Mouse (Mus musculus) neural tube, embryonic 15.5 days (tissue): ENCODE data around the gene Rbfox3. TPM values are rescaled to one million over a fixed set of nuclear protein-coding genes. Genes with fewer than 3 reads are reported as not detected.

Source experiments
- ATAC-seq: fragments of 200-750 bp; cut with Nextera tagmentation; 2 replicates; pipeline ENCODE4 v1.8.0; 2017; ENCODE audit warnings: mild to moderate bottlenecking, moderate TSS enrichment, moderate library complexity; ENCODE audit not compliant: low FRiP score
- H3K27ac ChIP-seq: fragments of 300-500 bp; sonication (generic); replicated peaks from 2 replicates; pipeline ENCODE4 v1.5.1; 2015; ENCODE audit warnings: mild to moderate bottlenecking, inconsistent platforms
- H3K27me3 ChIP-seq: fragments of 300-500 bp; sonication (generic); replicated peaks from 2 replicates; pipeline ENCODE4 v1.6.1; 2015; ENCODE audit warnings: inconsistent platforms
- H3K36me3 ChIP-seq: fragments of 300-500 bp; sonication (generic); 2 replicates; pipeline ENCODE4 v1.6.1; 2015; ENCODE audit warnings: inconsistent platforms
- H3K4me1 ChIP-seq: fragments of 300-500 bp; sonication (generic); 2 replicates; pipeline ENCODE4 v1.6.1; 2015; ENCODE audit warnings: inconsistent platforms
- H3K4me2 ChIP-seq: fragments of 300-500 bp; sonication (generic); 2 replicates; pipeline ENCODE4 v1.6.1; 2015; ENCODE audit warnings: inconsistent platforms, mild to moderate bottlenecking, moderate library complexity
- H3K4me3 ChIP-seq: fragments of 300-500 bp; sonication (generic); replicated peaks from 2 replicates; pipeline ENCODE4 v1.5.1; 2015; ENCODE audit warnings: mild to moderate bottlenecking, inconsistent platforms
- H3K9ac ChIP-seq: fragments of 300-500 bp; sonication (generic); replicated peaks from 2 replicates; pipeline ENCODE4 v1.6.1; 2015; ENCODE audit warnings: mild to moderate bottlenecking, inconsistent platforms
- H3K9me3 ChIP-seq: fragments of 300-500 bp; sonication (generic); replicated peaks from 2 replicates; pipeline ENCODE4 v1.6.1; 2016; ENCODE audit warnings: inconsistent platforms
- WGBS: fragments of 180-500 bp; shearing (Covaris S2); methylation state at CpG from one replicate; pipeline ENCODE4 v1.1.7; 2015; ENCODE audit warnings: mixed read lengths; 5-methylcytosine and 5-hydroxymethylcytosine counted together
- polyA plus RNA-seq: library from polyadenylated mRNA; unstranded; fragments of >200 nt; fragmentation: Nextera tagmentation; extraction: Ambion mirVana; gene quantifications from 2 replicates; pipeline ENCODE4 v1.2.1, GENCODE M21; 2015

Gene Rbfox3
- polyA plus RNA-seq, 1 experiment from 2014 or later = 99.8 TPM

DNA sequence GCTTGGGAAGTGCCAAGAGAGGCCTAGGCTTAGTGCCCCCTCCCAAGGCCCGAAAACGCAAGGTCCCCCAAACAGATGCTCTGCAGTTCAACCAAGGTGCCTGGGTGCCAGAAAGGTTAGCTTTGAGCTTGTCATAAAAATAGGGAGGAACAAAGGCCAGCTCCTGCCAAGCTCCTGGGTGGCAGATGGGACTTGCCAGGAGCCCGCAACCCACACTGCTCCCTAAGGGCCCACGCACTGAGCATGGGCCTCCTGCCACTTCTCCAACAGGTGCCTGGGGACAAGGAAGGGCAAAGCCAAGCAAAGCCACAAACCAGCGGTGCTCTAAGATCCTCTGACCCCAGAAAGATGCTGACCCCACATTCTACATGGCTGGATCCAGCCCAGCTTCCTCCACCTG, 70.4 kb downstream of the Rbfox3 start:
- no peaks in the 10 kb centered on the region for H3K9me3 ChIP-seq
- peaks cover 64% of the 10 kb centered on the region for H3K4me1 ChIP-seq
- 0 out of 2 replicates have a peak overlapping the region, but pooled peaks have one; percentile 35 for H3K27ac ChIP-seq
- H3K4me2 ChIP-seq = no peak overlapping the region
- H3K9ac ChIP-seq = no peak overlapping the region
- no peak overlapping the region for H3K4me3 ChIP-seq
- WGBS = 52% methylated on average over 5 of the region's 5 CpGs
- no peaks in the 10 kb centered on the region for H3K27me3 ChIP-seq
- no peaks in the 10 kb centered on the region for H3K36me3 ChIP-seq
- no peak for ATAC-seq

DNA sequence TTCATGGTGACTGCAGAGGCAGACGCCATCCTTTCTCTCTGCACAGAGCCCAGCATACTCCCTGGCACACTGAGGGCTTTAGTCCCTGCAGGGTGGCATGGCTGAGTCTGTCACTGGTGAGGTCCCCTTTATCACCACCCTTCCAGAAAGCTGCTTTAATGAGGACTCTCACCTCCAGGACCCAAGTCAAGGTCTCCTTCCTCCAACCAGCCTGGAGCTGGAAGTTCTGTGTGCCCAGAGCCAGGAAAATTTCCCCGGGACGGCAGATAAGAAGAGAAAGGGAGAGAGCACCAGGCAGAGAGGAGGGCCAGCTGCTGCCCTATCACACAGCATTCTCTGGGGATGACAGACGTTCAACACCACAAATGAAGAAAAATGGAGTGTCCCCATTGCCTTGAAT, 73.2 kb downstream of the Rbfox3 start:
- Histone ChIP-seq H3K27ac (no peak overlapping the region), H3K4me2 (no peak overlapping the region), H3K9ac (no peak overlapping the region), H3K4me1 (peaks cover 71% of the 10 kb centered on the region), H3K27me3 (no peaks in the 10 kb centered on the region), H3K9me3 (no peaks in the 10 kb centered on the region), H3K36me3 (no peaks in the 10 kb centered on the region), H3K4me3 (no peak overlapping the region)
- WGBS = 32% methylated on average over 4 of the region's 4 CpGs
- no peak for ATAC-seq

DNA sequence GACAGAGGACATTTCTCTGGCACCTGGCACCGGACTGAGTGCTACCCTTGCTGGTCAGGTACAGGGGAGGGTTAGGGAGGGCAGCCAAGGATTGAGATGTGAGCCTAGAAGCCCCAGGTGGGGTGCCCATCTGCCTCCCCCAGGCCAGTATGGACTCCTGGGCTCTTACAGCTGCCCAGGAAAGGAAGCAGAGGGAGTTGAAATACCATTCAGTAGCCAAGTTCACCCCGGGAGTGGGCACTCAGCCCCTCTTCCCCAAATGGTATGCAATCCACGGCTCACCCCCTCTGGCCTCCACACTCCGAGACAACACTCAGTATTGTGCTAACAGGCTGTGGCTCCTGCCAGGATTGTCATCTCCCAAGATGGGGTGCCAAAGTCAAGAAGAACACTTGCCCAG, 74.5 kb downstream of the Rbfox3 start:
- peaks cover 65% of the 10 kb centered on the region for H3K4me1 ChIP-seq
- no peak overlapping the region for H3K9ac ChIP-seq
- WGBS = 51% methylated on average over 4 of the region's 4 CpGs
- no peak overlapping the region for H3K4me3 ChIP-seq
- H3K36me3 ChIP-seq = no peaks in the 10 kb centered on the region
- ATAC-seq = no peak
- H3K4me2 ChIP-seq = no peak overlapping the region
- peak overlapping the region; percentile 25; the same call in 1 of the 2 replicates for H3K27ac ChIP-seq
- no peaks in the 10 kb centered on the region for H3K9me3 ChIP-seq
- no peaks in the 10 kb centered on the region for H3K27me3 ChIP-seq

DNA sequence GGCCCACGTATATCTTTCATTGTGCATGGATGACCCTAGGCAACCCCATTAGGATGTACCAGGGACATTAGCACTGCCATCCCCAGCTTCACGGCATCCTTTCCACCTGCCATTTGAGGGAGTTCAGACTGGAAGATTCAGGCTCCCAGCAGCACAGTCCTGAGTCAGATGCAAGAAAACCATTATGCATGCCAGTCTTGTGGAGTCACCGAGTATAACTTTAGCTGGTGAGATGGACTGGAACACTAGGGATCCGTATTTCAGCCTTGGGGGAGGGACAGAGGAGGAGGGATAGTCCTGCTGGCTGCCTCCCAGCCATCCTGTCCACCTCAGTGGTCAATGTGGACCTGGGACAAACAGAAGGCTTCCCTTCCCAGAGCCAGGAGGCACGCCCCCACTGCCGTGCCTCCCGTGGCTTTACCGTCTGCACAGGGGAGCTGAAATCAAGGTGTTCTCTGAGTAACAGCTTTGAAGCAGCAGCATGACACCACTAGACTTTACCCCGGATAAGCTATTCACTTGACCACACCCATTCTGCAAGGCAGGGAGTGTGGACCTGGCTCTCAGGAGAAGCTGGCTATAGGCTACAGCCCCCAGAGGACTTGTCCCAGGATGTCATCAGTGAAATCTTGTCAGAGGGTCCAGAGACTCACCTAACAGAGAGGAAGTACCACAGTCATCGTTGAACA, 78.5 kb downstream of the Rbfox3 start:
- Histone ChIP-seq H3K4me3 (no peak overlapping the region), H3K9ac (no peak overlapping the region), H3K4me2 (no peak overlapping the region), H3K4me1 (peaks cover 34% of the 10 kb centered on the region), H3K27me3 (no peaks in the 10 kb centered on the region), H3K36me3 (no peaks in the 10 kb centered on the region), H3K9me3 (no peaks in the 10 kb centered on the region), H3K27ac (no peak overlapping the region)
- WGBS = 75% methylated on average over 10 of the region's 10 CpGs
- ATAC-seq = 0 out of 2 replicates have a peak, but pooled peaks have one; percentile 18

DNA sequence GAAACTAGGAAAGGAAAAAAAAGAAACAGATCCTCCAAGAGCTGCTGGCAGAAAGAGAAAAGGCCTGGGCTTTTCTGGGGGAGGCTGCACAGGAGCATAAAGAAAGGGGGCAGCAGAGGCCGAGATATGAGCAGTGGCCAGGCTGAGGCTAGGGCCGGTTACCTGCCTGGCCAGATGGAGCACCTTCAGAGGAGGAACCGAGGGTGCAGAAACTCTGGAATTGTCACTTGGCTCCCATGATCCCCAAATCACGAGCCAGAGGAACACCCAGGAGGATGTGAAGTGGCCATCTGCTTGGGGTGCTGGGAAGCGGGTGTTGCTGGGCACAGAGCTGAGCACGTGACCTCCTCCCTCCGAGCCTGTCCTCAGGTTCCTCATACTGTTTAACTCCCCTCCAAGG, 79.7 kb downstream of the Rbfox3 start:
- WGBS = 70% methylated on average over 7 of the region's 7 CpGs
- no peak overlapping the region for H3K4me3 ChIP-seq
- H3K27me3 ChIP-seq = no peaks in the 10 kb centered on the region
- no peak overlapping the region for H3K4me2 ChIP-seq
- peaks cover 22% of the 10 kb centered on the region for H3K4me1 ChIP-seq
- no peak overlapping the region for H3K9ac ChIP-seq
- ATAC-seq = no peak
- no peaks in the 10 kb centered on the region for H3K36me3 ChIP-seq
- H3K9me3 ChIP-seq = no peaks in the 10 kb centered on the region
- no peak overlapping the region for H3K27ac ChIP-seq

DNA sequence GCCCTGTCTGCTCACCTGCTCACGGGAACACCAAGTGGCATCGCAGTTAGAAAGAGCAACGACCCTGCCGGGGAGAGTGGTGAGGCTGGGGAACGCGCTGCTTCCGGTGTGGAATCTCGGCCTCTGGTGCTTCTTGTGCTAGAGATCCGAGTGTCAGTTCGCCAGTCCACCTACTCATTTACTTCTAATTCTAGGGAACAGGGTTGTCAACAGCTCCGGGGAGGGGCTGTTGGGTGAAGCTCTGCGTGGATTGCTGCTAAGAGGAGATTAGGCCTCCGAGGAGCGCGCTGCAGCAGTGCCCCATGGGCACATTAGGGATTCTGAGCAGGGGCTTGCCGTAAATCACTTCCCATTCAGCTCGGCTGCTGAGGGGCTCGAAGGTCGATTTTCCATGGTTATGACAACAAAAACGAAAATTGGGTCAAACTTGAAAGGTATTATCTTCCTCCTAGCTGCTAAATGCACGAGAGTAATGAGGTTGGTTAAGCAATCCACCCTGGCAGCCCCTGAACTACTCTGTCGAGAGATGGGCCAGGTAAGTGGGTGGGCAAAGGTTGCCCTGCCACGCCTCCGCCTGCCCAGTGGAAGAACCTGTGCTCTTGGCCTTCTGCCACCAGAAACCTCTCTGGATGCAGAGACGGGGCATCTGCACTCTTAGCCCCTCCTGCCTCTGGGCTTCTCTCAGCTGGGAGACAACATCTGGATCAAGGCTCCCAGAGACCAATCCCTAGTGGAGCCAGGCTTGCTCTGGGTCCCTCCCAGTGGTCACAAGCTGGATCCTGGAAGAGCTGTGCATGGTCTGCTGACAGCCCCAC, 85.9 kb downstream of the Rbfox3 start:
- no peaks in the 10 kb centered on the region for H3K36me3 ChIP-seq
- no peaks in the 10 kb centered on the region for H3K9me3 ChIP-seq
- no peak overlapping the region for H3K4me3 ChIP-seq
- H3K9ac ChIP-seq = no peak overlapping the region
- H3K27me3 ChIP-seq = no peaks in the 10 kb centered on the region
- peaks cover 24% of the 10 kb centered on the region for H3K4me1 ChIP-seq
- WGBS = 30% methylated on average over 25 of the region's 25 CpGs
- H3K4me2 ChIP-seq = no peak overlapping the region
- peak overlapping the region; percentile 56; the same call in 1 of the 2 replicates for H3K27ac ChIP-seq
- no peak for ATAC-seq

DNA sequence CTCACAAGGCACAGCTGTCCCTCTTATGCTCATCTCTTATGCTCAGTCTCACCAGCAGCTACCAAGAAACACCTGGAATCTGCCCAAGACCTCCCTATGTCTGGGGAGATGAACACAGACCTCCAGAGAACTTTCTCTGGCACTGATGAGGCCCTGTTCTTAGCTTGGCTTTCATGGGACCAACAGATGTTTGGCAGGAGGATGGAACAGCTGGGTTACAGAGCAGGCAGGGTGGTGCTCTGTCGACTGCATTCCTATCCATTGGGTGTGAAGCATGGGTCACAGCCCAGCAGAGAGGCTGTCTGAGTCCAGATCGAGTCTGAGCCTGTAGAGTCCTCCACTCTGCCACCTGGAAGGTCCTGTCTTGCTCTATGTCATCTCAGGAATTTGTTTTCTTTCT, 90.0 kb downstream of the Rbfox3 start:
- Histone ChIP-seq H3K4me3 (no peak overlapping the region), H3K4me2 (no peak overlapping the region), H3K27me3 (no peaks in the 10 kb centered on the region), H3K9ac (no peak overlapping the region), H3K27ac (no peak overlapping the region), H3K36me3 (no peaks in the 10 kb centered on the region), H3K4me1 (peaks cover 25% of the 10 kb centered on the region), H3K9me3 (no peaks in the 10 kb centered on the region)
- no peak for ATAC-seq
- WGBS = 55% methylated on average over 2 of the region's 2 CpGs

DNA sequence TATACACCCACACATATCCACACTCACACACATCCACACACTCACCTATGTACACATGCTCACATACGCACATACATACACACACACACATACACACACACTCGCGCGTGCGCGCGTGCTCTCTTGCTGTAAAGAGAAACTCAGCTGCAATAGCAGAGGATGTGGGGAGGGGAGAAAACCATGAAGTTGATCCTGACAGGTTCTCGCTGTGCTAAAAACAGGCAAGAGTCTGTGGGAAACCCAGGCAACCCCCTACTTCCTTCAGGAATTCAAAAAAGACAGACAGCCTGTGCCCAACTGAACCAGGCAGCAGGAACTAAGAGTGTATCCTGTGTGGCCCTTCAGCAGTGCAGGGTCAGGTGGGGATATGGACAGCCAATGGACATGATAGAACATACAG, 92.9 kb downstream of the Rbfox3 start:
- Histone ChIP-seq H3K9ac (no peak overlapping the region), H3K36me3 (no peaks in the 10 kb centered on the region), H3K27ac (no peak overlapping the region), H3K27me3 (no peaks in the 10 kb centered on the region), H3K4me1 (peaks cover 23% of the 10 kb centered on the region), H3K9me3 (no peaks in the 10 kb centered on the region), H3K4me3 (no peak overlapping the region), H3K4me2 (no peak overlapping the region)
- WGBS = 94% methylated on average over 8 of the region's 8 CpGs
- ATAC-seq = no peak

DNA sequence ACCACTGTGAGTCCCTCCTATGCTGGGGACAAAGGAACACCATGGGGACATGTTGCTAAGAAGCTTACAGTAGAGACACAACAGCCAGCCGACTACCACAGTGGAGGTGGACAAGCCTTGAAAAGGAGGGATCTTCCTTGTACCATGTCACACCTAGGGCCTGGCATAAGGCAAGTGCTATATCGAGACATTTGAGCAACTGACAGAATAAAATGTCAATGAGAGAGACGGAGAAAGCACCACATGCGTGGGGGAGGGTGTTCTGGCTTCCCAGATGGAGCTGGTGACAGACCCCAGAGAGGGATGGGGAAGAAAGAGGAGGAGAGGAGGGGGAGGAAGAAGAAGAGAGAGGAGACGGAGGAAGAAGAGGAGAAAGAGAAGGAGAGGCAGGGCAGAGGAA, 96.3 kb downstream of the Rbfox3 start:
- Histone ChIP-seq H3K4me2 (no peak overlapping the region), H3K4me1 (peaks cover 36% of the 10 kb centered on the region), H3K9me3 (no peaks in the 10 kb centered on the region), H3K36me3 (no peaks in the 10 kb centered on the region), H3K9ac (no peak overlapping the region), H3K27ac (peak overlapping the region; percentile 80), H3K4me3 (no peak overlapping the region), H3K27me3 (no peaks in the 10 kb centered on the region)
- WGBS = 62% methylated on average over 5 of the region's 5 CpGs
- ATAC-seq = no peak

DNA sequence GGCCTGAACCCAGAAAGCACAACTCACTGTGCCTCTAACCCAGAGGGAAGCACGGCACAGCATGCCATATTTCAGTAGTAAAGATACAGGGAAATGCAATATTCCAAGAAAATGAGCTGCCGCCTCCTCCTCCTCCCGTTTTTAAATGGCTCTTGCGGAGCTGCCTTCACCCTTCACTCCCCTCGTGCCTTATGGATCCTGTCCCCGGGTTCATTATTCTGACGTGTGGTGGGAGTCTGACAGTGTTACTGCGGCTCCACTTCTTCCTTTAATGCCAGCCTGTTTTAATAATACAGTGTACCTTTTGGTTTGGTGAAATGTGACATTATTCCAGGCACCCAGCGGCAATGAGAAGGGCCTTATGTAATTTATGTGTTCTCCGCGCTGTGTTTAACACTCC, 97.5 kb downstream of the Rbfox3 start:
- Histone ChIP-seq H3K27ac (peak overlapping the region; percentile 80), H3K9ac (peak overlapping the region; percentile 18; the same call in 1 of the 2 replicates), H3K27me3 (no peaks in the 10 kb centered on the region), H3K4me3 (no peak overlapping the region), H3K4me1 (peaks cover 36% of the 10 kb centered on the region), H3K4me2 (peak overlapping the region; percentile 20), H3K9me3 (no peaks in the 10 kb centered on the region), H3K36me3 (no peaks in the 10 kb centered on the region)
- ATAC-seq = peak; percentile 30; the same call in 1 of the 2 replicates
- 24% methylated on average over 11 of the region's 11 CpGs for WGBS

DNA sequence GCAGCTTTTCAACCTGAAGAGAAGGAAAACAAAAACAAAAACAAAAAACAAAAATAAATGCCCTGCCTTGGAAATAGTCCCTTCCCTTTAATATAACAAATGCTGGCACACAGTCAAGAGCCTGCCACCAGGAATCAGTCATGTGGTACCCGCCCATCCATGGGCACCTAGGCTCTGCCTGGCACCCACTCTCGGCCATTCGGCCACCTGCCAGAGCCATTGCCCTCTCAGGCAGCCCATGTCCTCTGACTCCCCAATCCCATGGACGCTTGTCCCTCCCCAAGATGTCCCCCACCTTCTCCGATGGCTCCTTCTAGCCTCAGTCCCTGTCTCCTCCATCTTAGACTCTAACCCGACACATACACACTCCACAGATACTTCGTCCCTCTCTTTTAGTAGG, 100.0 kb downstream of the Rbfox3 start:
- Histone ChIP-seq H3K36me3 (no peaks in the 10 kb centered on the region), H3K27ac (no peak overlapping the region), H3K9me3 (no peaks in the 10 kb centered on the region), H3K4me1 (peaks cover 45% of the 10 kb centered on the region), H3K4me2 (no peak overlapping the region), H3K9ac (no peak overlapping the region), H3K4me3 (no peak overlapping the region), H3K27me3 (no peaks in the 10 kb centered on the region)
- whole genome bisulfite sequencing = 96% methylated on average over 7 of the region's 7 CpGs
- no peak for ATAC-seq

DNA sequence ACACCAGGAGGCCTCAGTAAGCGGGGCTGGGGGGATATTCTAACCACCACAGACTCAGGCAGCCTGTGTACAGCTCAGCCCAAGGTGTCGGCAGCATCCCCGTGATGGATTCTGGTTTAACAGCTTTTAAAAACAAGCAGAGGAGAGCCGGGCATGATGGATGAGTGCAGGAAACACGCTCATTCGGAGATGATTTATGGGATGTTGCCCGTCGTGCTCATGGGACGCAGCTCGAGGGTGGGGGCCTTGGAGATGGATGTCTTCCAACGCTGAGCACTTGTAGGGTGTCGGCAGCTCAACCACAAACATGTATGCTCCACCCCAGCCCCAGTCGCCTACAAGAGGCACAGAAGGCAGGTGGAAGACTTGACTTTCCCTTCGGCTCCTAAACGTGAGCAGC, 103.9 kb downstream of the Rbfox3 start:
- Histone ChIP-seq H3K4me2 (no peak overlapping the region), H3K9ac (no peak overlapping the region), H3K36me3 (no peaks in the 10 kb centered on the region), H3K27me3 (no peaks in the 10 kb centered on the region), H3K4me3 (no peak overlapping the region), H3K9me3 (no peaks in the 10 kb centered on the region), H3K4me1 (peaks cover 24% of the 10 kb centered on the region), H3K27ac (peak overlapping the region; percentile 56)
- ATAC-seq = 0 out of 2 replicates have a peak, but pooled peaks have one; percentile 26
- 50% methylated on average over 15 of the region's 15 CpGs for WGBS
